Mouse (Mus musculus) right cerebral cortex, postnatal 14 days (tissue): Measurements from ENCODE around the gene Fcgr3.

Experiments
- DNase-seq: peaks from one replicate; pipeline ENCODE4 v3.0.0; 2022

Fcgr3 gene

DNA sequence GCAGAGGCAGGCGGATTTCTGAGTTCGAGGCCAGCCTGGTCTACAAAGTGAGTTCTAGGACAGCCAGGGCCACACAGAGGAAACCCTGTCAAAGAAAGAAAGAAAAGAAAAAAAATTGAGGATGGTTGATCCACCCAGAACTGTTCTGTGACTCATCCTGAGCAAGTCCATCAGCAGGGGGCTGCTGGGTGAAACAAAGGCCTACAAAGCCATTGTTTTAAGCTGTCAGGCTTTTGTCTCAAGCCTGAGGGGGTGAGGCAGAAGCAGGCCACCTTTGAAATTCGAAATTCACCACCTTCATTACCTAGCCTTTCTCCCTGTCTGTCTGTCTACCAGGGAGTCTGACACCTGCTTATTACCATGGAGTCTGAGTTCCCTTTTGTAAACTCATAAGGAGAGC lies 18.2 kb downstream of the Fcgr3 start:
- DNase-seq = no peak

DNA sequence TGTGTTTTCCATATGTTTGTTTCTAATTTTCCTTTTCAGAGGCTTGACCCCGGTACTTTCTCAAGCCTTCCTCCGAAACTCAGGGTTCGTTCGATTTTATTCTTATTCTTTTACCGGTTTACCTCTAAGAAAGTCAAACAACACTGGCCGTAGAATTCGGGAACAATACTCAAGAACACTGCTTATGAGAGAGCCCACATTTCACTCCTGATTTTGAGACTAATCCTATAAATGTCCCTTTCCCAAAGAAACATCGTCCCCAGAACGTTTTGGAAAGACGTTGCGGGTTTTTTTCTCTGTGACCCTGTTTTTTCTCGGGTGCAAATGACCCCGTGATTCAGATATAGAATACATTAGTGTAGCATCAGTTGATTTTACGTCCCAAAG lies 19.7 kb downstream of the Fcgr3 start:
- no peak for DNase-seq

DNA sequence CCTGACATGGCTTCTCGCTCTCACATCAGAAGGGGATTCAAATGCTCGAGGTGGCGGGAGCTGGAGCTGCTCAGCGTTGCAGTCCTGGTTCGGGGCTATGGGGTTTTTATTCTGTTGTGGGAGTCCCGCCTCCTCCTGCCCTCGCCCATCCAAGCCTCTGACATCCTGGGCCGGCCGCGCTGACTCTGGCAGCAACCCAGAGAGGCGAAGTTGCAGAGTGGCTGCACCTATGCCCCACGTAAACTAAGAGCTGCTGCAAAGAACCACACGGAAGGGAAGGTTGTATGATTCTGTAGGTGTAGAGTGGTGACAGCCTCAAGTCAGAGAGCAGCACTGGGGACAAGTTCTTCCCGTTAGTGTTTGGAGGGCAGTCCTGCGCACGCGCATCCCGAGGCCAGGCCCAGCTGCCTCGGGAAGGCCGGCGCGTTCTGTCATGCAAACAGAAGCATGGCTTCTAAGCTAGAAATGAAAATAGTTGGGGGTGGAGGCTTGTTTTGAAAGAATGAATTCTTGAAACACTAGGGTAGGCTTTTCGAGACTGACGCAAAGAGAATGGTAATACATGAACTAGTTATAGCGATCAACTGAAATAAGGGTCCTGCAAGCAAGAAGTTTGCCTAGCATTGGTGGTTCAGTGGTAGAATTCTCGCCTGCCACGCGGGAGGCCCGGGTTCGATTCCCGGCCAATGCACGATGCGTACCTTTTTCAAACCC lies 20.2 kb downstream of the Fcgr3 start:
- peak; percentile 84 for DNase-seq

DNA sequence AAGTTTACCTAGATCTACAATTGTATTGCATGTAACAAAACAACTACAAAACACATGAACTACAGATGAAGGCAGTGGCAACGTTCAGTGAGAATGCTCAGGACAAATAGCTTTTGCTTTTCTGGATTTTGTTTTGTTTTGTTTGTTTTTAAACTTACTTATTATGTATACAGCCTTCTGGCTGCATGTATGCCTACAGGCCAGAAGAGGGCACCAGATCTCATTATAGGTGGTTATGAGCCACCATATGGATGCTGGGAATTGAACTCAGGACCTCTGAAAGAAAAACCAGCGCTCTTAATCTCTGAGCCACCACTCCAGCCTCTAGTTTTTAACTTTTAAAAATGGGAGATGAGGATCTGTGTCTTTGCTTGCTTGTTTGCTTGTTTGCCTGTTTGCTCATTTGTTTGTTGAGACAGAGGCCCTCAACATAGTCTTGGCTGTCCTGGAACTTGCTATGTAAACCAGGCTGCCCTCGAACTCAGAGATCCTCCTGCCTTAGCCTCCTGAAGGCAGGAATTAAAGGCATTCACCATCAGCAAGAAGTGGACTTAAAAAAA lies 21.1 kb downstream of the Fcgr3 start:
- DNase-seq = no peak

DNA sequence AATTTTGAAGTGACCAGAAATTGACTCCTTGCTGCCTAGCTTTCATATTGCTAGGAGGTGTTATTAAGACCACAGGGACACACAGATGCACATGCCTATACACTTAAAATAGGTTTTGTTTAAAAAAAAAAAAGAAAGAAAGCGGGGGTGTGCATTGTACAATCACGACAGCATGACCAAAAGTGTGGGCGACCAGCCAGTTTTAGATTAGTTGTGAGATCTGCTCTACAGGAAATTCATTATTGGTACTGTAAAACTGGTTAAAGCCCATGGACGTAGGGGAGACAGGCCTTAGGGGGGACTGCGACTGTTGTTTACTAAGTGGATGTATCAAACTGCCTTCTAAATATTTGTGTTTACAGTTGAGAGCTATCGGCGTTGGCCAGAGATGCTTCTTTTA lies 24.9 kb downstream of the Fcgr3 start:
- no peak for DNase-seq

DNA sequence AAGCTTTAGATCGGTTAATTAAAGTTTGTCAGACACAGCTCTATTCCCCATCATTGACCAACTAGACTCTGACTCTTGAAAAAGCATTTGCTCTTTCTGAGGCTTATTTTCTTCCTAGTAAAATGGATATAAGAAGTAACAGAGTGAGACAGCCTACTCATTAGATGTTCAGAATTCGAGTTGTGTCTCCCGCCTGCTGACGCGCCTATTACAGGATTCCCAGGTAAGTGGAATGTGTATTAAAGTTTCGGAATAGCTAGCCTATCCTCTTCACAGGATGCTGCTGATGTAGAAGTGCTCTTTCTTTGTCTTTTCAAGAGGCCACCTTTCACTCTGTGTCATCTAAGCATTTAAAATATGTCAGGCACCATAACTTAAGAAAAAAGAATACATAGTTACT lies 25.6 kb downstream of the Fcgr3 start:
- DNase-seq = no peak

DNA sequence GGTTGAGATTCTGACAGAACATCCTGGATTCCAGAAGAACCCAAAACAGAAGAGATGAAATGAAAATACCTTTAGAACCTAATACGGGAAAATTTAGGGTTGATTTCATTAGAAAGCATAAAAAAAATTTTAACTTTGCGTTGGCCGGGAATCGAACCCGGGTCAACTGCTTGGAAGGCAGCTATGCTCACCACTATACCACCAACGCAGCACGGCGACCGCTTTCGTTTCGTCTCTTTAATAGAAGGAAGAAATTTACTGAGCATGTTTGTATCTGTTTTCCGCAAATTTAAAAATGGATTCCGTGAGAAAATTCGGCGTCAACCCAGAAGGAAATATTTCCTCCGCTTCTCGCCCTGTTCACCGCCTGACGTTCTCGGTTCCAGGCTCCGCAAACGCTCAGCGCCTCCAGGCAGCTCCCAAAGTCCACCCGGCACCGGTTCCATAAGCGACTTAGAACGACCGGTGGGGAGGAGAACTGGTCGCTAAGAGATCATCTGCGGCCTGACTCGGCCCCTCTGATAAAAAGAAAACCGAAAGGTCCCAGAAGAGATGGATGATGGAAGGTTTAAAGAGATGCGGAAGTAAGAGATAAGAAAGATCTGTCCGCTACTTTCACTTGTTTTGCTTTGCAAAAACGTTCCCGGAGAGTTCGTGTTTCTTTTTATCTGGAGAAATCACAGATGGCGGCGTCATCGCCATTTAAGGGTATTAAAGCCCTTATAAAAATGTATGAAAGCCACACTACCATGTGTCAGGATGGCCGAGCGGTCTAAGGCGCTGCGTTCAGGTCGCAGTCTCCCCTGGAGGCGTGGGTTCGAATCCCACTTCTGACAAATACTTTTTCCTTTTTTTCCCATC lies 26.6 kb downstream of the Fcgr3 start:
- peak; percentile 69 for DNase-seq

DNA sequence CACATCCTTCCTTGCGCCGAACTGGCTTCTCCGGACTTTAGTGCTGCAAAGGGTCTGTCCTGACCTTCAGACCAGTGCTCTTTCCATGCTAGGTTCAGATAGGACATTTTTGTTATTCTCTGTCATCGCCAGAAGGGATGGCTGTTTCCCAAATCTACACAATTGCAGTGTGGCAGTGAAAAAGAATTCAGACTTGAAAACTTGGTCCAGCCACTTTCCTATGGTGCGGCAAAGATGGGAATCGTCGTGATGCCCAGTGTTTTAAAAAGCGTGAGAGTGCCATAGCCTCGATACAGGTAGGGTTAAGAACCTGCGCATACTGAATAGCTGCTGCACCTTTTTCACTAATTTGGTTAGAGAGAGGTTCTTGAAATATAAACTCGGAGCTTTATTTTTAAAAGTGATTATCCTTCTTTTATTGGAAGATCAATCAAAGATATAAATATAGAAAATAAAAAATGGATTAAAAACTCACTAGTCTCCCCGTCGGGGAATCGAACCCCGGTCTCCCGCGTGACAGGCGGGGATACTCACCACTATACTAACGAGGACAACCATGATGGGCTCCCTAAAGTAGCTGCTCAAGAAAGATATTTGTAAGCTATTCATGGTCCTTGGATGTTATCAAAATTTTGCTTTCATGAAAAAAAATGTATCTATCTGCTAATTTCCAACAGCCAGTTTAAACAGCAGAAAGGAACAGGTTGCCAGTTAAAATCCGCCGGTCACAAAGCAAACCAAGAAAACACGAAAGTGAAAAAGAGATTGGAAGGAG lies 28.0 kb downstream of the Fcgr3 start:
- peak; percentile 67 for DNase-seq

DNA sequence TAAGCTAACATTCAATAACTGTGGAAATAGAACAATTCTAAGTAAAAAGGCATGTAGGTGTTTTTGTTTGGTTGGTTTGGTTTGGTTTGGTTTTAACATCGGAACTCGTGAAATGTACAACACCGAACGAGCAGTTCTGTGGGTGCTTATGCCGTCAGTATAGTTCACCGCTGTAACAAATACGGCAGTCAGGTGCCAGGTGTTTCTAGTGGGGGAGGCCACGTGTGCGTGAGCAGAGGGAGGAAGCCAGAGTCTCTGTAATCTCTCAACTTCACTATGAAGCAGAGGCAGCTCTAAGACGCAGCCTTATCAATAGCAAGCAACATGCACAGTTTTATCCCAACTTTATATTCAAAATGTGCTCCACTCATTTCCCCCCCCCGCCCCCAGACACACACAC lies 29.1 kb downstream of the Fcgr3 start:
- DNase-seq = no peak

DNA sequence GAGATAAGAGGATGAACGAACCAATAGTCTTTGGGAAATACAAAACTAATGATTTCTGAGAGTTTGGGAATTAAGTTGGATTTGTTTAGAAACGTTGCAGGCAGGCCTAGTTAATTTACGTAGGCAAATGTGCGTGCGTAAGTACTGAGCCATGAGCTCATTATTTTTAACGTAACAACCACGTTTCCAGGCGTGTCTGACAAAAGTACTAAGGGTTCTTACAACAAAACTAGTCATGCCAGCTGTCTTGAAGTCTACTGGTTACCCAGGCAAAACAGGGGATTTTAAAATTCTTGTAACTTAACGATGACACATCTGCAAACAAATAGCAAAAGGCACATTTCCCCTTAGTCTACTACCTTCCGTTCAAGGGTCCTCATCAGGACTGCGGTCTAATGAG lies 30.5 kb downstream of the Fcgr3 start:
- DNase-seq = no peak

DNA sequence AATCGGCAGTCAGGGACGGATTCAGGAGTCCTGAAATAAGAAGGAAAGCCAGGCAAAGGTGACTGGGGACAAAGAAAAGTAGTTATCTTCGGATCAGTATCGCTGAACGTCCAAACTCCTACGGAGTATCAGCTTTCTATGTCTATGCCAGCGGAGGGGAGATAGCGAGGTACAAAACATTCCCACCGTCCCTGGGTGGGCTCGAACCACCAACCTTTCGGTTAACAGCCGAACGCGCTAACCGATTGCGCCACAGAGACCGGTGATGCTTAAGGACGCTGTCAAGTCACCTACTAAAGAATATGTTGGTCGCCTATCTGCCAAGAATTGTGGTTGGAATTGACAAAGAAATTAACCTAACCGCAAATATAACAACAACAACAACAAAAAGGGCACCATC lies 31.0 kb downstream of the Fcgr3 start:
- DNase-seq = peak; percentile 80

DNA sequence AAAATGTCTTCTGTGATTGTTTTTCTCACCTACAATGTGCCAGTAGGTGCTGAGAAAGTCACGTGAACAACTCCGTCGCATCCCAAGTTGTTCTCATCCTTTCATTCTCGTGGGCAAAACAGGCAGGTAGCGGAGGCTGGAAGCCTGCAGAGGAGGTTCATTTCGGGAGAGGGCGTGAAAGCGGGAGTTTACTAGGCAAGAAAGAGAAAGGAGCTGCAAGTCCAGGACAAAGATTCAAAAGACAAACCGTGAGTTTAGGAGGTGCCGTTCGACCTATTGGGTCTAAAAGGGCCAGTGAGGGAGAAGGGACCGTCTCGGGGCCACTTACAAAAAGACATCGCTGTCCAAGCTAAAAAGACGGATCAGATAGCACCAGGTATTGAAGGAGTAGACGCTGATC lies 31.5 kb downstream of the Fcgr3 start:
- no peak for DNase-seq

DNA sequence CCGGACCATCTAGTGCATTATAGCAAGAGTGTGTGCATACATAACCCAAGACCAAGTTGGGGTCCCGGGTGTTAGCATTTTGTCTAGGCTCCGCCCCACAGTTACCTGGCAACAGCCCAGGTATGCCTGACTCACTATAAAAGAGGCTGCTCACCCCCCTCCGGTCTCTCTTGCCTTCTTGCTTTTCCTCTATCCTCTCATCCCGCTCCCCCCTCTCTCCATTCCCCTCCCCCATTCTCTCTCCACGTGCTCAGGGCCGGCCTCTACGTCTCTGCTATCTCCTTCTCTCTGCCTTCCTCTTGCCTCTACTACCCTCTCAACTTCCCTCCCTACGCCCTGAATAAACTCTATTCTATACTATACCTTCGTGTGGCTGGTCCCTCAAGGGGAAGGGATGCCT lies 32.0 kb downstream of the Fcgr3 start:
- no peak for DNase-seq

DNA sequence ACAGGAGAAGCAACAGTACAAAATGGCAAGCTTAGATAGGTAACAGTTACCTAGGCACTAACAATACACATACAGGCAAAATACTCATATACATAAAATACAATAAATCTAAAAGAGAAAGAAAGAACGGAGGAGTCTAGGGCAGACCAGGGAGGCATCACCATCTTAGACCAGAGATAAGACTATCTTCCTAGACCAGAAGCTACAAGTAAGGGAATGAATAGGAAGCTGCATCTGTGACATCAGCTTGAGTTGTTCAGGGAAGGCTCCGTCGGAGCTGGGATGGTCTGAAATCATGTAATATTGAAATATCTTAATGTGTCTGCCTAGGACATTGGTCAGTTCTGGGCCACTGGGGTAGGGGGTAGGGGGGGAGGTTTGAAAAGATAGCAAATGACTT lies 33.0 kb downstream of the Fcgr3 start:
- no peak for DNase-seq

DNA sequence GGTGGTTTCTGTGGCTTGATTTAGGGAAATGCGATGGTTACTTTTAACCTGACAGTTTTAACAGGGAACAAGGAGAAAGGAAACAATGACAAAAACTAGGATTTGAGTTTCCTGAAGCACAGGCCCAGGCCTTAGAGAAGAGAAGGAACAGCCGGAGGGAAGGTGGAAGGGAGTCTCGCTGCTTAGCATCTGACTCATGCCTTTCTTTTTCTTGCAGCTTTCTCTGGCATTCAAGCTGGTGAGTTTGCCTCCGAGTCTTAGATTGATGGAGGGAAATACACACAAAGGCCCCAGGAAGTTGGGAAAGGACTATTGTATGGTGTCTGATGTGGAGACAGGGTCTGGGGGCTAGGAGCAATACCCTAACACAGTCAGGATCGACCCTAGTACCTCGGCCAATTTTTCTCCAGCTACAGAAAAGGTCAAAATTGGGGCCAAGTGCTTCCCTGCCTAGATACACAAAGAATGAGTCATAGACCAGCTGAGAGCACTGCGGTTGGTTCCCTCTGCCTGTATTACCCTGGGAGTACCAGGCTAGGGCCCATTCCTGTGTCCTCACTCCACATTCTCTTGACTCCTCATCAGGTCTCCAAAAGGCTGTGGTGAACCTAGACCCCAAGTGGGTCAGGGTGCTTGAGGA lies 45.3 kb downstream of the Fcgr3 start:
- no peak for DNase-seq

DNA sequence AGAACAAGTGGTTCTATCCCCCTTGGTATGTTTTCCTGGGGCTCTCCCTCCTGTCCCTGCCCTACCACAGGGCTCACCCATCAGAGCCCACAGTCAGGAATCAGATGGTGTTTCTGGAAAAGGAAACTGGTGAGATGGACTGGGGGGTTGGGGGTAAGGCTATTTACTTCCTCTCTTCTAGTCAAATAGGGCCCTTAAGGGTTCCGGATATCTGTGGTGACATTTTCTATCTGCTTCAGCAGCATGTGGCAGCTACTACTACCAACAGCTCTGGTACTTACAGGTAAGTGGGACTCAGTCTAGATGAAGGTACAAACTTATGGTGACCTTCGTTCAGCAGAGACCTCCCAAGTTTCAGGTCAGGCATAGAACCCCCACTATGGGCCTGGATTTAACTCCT lies 46.0 kb downstream of the Fcgr3 start, which contains the start of gene Fcgr4:
Gene Fcgr4 (plus strand): TSS at position 184 of the 400 bp plus-strand sequence.
- DNase-seq = no peak

DNA sequence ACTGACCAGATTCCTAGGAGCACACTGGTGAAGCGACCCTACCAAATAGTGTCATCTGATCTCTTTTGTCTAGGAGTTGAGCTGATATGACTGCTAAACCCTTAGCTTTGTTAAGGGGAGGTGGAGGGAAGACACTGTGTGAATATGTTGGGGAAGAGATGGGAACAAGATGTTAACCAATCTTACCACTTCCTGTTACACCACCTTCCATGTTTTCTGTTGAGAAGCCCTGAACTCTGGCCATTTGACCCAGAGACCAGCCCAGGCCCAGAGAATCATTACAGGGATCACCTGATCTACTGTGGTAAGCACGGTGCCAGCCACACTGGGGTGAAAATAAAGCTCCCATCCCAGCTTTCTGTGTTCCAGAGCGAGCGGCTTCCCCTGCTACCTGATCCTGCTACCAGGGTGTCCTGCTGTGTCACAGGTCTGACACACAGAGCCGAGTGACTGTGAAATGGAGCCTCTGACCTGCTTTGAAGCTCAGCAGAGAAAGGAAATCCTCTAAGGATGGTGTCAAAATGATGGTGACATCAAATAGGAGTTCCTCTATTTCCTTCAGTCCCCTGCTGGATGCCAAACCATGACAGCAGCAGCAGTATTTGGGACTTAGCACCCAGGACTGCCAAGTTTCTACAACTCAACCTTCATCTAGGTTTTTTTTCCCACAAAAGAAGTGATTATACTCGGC lies 47.1 kb downstream of the Fcgr3 start:
- DNase-seq = no peak

DNA sequence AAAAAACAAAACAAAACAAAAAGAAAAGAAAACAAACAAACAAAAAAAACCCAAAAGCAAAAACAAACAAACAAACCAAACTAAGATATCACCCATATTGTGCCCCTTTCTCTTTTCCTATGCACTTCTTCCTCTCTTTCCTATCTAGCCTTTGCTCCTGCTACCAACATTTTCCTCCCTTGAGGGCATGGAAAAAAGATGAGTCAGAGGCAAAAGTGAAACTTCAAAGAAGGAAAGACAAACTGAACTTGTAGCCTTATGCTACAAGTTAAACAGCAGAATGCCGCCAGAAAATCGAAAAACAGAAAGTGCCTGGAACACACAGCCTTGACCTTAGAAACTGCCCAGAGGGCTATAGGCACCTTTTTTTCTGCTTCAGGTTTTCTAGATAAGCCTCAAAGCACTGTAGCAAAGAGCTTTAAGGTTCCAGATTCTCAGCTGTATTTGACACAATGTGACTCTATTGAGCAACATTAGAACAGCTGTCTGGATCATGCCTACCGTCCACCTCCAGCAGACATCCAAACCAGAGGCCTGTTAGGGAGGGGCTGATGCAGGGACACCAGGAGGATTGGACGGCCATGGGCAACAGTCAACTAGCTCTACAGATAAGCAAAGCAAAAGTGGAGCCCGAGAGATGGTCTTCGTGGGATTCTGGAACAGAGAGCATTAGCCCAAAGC lies 47.9 kb downstream of the Fcgr3 start:
- DNase-seq = no peak

DNA sequence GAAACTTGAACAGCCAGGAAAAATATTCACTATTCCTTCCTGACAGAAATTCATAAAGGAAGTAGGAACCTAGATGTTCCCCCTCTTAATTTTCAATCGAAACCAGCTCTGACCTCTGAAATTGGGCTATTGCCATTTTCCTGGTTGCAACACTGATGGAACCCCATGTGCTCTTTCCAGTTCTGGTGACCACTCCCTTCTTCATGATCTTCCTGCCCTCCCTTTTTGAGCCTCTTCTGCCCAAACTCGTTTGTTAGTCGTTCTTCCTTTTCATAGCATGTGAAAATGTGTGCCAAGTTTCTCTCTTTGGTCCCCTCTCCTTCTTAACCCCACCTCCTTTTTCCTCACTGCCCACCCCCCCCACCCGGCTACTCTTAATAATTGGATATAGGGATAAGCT lies 53.0 kb downstream of the Fcgr3 start:
- no peak for DNase-seq

DNA sequence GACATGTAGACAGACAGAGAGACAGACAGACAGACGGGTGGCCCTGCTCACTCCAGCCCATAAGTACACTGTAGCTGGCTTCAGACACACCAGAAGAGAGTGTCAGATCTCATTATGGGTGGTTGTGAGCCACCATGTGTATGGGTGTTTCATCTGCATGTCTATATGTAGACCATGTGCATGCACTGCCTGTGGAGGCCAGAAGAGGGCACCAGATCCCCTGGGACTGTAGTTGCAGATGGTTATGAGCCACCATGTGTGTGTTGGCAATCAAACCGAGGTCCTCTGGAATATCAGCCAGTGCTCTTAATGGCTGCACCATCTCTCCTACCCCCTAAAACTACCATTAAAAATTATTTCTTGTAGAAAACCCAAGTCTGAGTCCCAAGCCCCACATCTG lies 57.8 kb downstream of the Fcgr3 start:
- DNase-seq = no peak

DNA sequence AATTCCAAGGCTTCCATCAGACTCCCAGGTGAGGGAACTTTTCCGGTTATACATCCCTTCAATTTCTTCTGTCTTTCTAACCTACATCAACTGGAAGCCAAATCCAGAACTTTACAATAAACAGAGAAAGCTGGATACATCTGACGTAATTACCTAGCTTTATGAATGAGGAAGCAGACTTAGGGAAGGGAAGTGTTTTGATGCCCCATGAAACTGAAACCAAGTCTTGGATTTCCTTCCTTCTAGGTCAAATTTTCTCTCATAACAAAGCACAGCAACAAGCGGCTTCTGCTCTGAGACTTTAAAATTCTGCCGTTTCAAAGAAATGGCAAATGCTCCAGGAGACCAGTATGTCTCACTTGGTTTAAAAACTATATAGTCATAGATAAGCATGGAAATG lies 58.4 kb downstream of the Fcgr3 start:
- no peak for DNase-seq

DNA sequence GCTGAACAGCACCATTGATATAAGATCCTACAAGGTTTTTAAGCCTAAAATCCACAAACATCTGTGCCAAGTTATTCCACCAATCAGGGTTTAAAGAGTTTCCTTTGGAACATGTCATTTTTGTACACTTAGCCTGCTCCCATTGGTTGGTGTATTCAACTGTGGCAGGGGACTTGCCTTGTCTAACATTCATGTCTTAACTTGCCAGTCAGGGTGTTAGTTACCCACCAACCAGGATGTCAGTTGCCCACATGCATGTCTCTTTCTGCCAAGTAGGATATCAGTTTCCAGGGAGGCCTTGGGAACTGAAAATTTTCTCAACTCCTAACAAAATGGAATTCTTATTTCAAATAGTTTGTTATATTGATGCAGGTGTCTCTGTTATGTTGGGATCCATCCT lies 59.1 kb downstream of the Fcgr3 start:
- no peak for DNase-seq
